Mouse (Mus musculus) lung, postnatal 36 days (tissue): ENCODE measurements at regions not wholly inside any gene's neighbourhood (a gene's known extent, or its start where the extent isn't known, plus 50 kb on each side); places are given as distances from the start of the nearest gene placed in this dataset.

Source experiments
- DNase-seq: peaks from one replicate; pipeline ENCODE4 v3.0.0; 2022; ENCODE audit warnings: mixed read lengths

DNA sequence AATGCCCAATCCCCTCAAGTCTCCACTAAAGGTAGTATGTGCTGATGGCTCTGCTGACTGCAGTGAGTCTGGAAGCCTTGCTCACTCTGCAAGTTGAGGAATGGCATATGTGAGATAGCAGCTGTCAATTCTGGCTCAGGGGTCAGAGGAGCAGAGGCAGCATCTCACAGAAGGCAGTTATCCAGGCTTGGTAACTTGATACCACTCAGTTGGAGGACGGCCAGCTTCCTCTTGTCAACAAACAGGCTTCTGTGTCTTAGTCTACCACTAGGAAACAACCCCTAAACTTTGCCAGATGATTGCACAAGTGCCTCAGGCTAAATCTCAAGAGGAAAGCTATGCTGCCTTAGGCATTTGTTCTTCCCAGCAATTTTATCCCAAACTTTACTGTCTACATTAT, 55.7 kb upstream of the Gabre start:
- peak; percentile 9 for DNase-seq

GRCm38 (mm10) chrX:72328822-72329221, 54.2 kb upstream of the Gabre start:
- DNase-seq, result no peak
